Comparison of ENCODE assay signal across 8 mouse cellular contexts in the genomic region with DNA sequence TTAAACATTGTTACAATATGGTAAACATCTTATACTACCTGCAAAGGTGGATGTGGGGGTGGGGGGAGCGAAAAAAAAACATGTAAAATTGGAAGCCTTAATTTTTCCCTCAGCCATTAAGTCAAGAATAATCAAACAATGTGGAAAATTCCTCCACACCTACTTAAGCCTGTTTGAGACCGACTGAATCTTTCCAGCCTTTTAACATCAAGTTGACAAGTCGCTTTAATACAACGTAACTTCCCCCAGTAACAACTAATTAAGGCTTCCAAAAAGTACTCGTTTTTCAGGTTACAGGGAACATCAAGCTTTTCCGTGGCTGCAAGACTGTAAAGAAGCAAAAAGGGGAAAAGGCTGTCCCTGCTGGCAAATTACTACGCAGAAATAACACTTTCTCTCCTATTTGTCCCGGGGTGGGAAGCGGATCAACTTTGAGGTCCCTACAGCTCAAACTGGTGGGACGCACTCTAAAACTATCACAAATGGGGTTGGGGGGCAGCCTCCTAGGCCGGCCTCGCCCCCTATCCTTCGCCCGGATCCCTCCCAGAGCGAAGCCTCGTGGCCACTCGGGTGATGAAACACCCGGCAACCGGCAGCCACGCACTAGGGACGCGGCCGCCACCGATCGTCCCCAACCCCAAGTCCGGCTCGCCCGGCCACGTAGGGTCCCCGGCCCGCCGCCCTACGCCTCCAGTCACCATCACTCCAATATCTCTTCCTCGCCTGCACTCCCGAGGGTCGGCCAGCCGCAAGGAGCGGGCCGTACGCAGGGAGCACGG. TPM values are rescaled to one million over a fixed set of nuclear protein-coding genes. Genes with fewer than 3 reads are reported as not detected.
DNase-seq lines count a peak whose midpoint lies in the region; ATAC-seq lines count a peak whose summit lies in the region.

No protein-coding gene starts in this region.

- peak; percentile 21 for DNase-seq in layer of hippocampus, adult 11-12 months (ENCODE audit: low spot score)
- no peak for DNase-seq in layer of hippocampus, adult 9-10 months (ENCODE audit: low spot score)
- DNase-seq in brain, adult 2 months (ENCODE audit: low read depth, low spot score), result peak; percentile 38
- DNase-seq in lung, postnatal 10 days, result peak; percentile 28
- DNase-seq in ovary, postnatal 36 days (ENCODE audit: low spot score), result no peak
- no peak for DNase-seq in adrenal gland, adult 2 months
- no peak for DNase-seq in natural killer cell, adult 2 months (ENCODE audit: low spot score in 2 of 2)

- ATAC-seq in granulocyte monocyte progenitor cell, adult 5-6 weeks (replicated peaks; ENCODE audit: poor library complexity, severe bottlenecking), result peak; percentile 55

RNA-seq across cellular contexts. Expression of gene Xpot, which starts 0.5 kb away (rescaled TPM):
- total RNA-seq in granulocyte monocyte progenitor cell, adult 5-6 weeks (2014; fragmentation: Nextera tagmentation), result 69.6 and 73.3 TPM in 2 replicates
- 93.8 and 105 TPM in 2 replicates for total RNA-seq in granulocyte monocyte progenitor cell, adult 5-6 weeks (2017)
- total RNA-seq in adrenal gland, adult 2 months (2021), result 10 to 100 TPM; 62.1 to 72.7 TPM
- polyA plus RNA-seq in adrenal gland, adult 2 months (2012; rRNA removed), result 70.2 and 92.4 TPM in 2 replicates

RNA-seq across cellular contexts. Expression of gene D930020B18Rik, which starts 15.8 kb away (rescaled TPM):
- total RNA-seq in granulocyte monocyte progenitor cell, adult 5-6 weeks (2014; fragmentation: Nextera tagmentation), result not detected in 2 replicates
- total RNA-seq in granulocyte monocyte progenitor cell, adult 5-6 weeks (2017), result 2.5 TPM in 1 of 2 replicates, not detected in the other
- total RNA-seq in adrenal gland, adult 2 months (2021), result not detected
- polyA plus RNA-seq in adrenal gland, adult 2 months (2012; rRNA removed), result not detected in 2 replicates

RNA-seq across cellular contexts. Expression of gene Tbk1, which starts 39.0 kb away (rescaled TPM):
- total RNA-seq in granulocyte monocyte progenitor cell, adult 5-6 weeks (2014; fragmentation: Nextera tagmentation), result 69.1 and 70.9 TPM in 2 replicates
- 53.0 and 67.7 TPM in 2 replicates for total RNA-seq in granulocyte monocyte progenitor cell, adult 5-6 weeks (2017)
- total RNA-seq in adrenal gland, adult 2 months (2021), result 10 to 100 TPM; 37.8 to 45.9 TPM
- 3.5 and 3.7 TPM in 2 replicates for polyA plus RNA-seq in adrenal gland, adult 2 months (2012; rRNA removed)

Comparison
In these comparisons a context has a peak if more than half of its experiments do, and no peak if none do; other contexts are left out.
1. DNase-seq: peak in layer of hippocampus, adult 11-12 months (single experiment), brain, adult 2 months (single experiment) and lung, postnatal 10 days (single experiment); none in layer of hippocampus, adult 9-10 months (single experiment), ovary, postnatal 36 days (single experiment), adrenal gland, adult 2 months (single experiment) and natural killer cell, adult 2 months (0 of 2).